Mouse (Mus musculus) frontal cortex, postnatal 36 days (tissue): Measurements from ENCODE around the gene Cyth2.
A peak's percentile ranks its signal among the peaks of the same experiment; 100 is the strongest.

Source experiments
- DNase-seq, 2 experiments: peaks; one replicate each; pipeline ENCODE4 v3.0.0; 2022; ENCODE audit warnings: low spot score in 2 of 2

Gene Cyth2

DNA sequence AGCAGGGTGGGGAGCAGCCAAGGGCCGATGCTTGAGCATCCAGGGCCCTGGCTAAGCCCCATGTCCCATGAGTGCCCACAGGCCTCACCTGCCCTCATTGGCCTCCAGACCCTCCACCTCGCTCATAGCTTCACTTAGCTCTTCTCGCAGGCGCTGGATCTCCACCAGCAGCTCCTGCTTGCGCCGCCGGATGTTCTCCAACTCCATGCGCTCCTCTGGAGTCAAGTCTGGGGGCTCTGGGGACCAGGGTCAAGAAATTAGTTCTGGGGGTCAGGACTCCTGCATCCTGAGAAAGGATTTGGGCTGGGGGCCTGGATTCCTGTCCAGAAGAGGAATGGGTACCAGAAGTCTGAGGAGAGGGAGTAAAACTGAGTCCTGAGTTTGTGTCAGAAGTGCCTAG, 1.5 kb downstream of the Cyth2 start:
- DNase-seq: no peak

DNA sequence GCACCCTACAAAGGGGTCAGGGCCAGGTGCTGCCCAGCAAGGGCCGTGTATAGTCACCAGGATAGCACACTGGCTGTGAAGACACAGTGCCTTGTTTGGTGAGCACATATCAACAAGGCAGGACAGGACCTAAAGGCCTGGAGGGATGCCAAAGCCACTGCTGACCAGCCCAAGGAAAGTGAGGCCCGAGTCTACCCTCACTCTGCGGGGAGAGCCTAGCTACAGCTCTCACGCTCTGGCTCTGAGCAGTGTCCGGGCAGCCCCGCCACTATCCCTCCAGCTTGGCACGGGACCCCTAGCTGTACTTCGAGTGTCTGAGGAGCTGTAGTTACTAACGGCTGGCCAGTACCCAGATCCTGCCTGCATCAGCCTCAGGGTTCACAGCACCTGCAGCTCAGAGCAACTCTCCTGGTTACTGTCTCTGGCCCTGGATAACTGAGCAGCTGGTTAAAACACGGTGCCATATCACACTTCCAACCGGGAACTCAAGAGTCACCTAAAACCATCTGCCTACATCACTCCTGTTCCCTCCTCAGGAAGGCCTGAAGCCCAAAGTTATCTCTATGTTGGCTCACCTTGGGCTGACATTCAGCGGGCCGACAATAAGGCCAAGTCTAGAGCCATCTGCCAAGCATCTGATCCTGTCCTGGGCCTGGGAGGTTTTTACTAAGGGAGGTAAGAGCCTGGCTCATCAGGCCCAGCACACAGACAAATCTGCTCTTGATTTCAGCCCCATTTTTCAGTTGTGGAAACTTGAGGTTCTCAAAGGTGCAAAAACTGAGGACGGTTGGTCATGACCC, 4.9 kb downstream of the Cyth2 start:
- DNase-seq: no peak

- DNase-seq: no peak
Measured at GRCm38 (mm10) chr7:45808471-45808870, 5.9 kb downstream of the Cyth2 start.

GRCm38 (mm10) chr7:45805941-45806340, 8.4 kb downstream of the Cyth2 start:
- DNase-seq: no peak

- no peak for DNase-seq
Measured at GRCm38 (mm10) chr7:45802551-45802950, 11.8 kb downstream of the Cyth2 start.

DNA sequence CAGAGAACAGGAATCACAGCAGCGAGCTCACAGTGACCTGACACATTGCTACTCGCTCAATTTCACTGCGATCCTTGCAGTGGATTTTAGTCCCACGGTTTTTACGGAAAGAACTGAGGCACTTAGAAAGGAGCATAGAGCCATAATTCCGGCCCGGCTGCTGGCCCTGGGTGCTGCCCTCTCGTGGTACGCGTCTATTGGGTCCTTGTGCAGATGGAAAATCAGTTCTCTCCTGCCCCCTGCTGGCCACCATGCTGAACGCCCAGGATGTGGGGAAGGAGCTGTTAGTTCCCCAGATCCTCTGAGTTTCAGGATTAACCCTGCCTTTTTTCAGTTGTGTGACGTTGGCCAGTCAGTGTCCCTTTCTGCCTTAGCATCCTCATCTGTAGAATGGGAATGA, 13.0 kb downstream of the Cyth2 start:
- peak; percentile 93 to 94 for DNase-seq

- DNase-seq: no peak
Measured at GRCm38 (mm10) chr7:45800546-45801204, 13.7 kb downstream of the Cyth2 start.

- no peak for DNase-seq
Measured at GRCm38 (mm10) chr7:45800001-45800400, 14.4 kb downstream of the Cyth2 start.

GRCm38 (mm10) chr7:45798931-45799330, 15.4 kb downstream of the Cyth2 start:
- no peak for DNase-seq

GRCm38 (mm10) chr7:45798511-45798836, 15.9 kb downstream of the Cyth2 start:
- DNase-seq: no peak

DNA sequence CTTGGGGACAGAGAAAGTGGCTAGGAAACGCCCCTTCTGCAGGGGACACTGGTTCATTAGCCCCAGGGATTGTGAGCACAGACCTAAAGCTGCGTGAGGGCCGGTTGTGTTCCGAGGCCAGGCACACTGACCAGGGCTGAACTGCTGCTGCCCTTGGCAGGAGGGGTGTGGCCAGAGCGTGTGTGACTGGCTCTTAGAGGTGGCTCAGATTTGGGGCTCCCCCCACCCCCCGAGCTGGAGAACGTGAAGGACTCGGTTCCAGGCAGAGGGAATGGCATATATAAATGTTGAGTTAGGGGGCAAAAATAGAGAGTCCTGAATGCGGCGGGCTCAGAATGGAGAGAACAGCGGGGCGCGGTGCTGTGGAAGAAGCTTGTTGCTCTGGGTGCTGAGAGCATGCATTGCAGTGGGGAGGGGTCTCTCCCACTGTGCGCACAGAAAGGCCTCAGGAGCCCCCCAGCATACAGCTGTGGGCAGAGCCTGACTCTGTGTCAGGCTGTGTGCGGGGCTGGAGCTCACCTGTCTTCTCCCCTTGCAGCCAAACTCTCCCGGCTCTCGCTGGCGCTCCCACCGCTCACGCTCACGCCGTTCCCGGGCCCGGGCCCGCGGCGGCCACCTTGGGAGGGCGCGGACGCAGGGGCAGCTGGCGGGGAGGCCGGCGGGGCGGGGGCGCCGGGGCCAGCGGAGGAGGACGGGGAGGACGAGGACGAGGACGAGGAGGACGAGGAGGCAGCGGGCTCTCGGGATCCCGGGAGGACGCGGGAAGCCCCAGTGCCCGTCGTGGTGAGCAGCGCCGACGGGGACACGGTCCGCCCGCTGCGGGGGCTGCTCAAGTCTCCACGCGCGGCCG, 16.5 kb downstream of the Cyth2 start:
- DNase-seq: no peak

- no peak for DNase-seq
Measured at GRCm38 (mm10) chr7:45796950-45797349, 17.4 kb downstream of the Cyth2 start.

GRCm38 (mm10) chr7:45794971-45795370, 19.4 kb downstream of the Cyth2 start:
- no peak for DNase-seq

DNA sequence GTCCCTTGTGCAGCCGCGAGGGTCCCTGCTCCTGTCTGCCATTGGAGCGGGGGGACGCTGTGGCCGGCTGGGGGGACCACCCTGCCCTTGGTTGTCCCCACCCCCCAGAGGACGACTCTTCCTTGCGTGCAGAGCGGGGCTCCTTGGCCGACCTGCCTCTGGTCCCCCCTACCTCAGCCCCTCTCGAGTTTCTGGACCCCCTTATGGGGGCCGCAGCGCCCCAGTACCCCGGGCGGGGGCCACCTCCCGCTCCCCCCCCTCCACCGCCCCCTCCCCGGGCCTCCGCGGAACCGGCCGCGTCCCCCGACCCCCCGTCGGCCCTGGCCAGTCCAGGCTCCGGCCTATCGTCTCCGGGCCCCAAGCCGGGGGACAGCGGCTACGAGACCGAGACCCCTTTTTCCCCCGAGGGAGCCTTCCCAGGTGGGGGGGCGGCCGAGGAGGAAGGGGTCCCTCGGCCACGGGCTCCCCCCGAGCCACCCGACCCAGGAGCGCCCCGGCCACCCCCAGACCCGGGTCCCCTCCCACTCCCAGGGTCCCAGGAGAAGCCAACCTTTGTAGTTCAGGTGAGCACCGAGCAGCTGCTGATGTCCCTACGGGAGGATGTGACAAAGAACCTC, 20.3 kb downstream of the Cyth2 start:
- DNase-seq: no peak

DNA sequence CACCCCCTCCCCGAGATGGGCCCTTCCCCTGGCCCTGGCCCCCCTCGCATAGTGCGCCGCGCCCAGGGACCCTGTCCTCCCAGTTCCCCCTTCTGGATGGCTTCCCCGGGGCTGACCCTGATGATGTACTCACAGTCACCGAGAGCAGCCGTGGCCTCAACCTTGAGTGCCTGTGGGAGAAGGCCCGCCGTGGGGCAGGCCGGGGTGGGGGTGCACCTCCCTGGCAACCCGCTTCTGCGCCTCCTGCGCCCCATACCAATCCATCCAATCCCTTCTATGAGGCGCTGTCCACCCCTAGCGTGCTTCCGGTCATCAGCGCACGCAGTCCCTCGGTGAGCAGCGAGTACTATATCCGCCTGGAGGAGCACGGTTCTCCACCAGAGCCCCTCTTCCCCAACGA, 21.1 kb downstream of the Cyth2 start:
- no peak for DNase-seq

GRCm38 (mm10) chr7:45791756-45792490, 22.5 kb downstream of the Cyth2 start:
- peak in 1 of 2 experiments; percentile 56 for DNase-seq

DNA sequence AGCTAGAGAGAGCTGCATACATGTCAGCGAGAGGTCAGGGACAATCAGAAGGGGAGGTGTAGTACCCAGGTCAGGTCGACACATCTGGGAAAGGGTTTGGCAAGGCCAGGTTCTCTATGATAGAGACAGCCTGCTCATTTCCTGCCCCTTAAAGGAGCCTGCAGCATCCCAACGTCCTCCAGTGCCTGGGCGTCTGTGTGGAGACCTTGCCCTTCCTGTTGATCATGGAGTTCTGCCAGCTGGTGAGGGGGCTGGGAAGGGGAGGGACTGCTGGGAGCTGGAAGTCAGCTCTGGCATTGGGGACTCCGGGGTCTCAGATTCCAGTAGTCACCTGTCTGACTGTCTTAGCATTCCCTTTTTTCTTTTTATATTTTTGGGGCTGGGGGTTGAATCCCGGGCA, 23.7 kb downstream of the Cyth2 start:
- DNase-seq: no peak

DNA sequence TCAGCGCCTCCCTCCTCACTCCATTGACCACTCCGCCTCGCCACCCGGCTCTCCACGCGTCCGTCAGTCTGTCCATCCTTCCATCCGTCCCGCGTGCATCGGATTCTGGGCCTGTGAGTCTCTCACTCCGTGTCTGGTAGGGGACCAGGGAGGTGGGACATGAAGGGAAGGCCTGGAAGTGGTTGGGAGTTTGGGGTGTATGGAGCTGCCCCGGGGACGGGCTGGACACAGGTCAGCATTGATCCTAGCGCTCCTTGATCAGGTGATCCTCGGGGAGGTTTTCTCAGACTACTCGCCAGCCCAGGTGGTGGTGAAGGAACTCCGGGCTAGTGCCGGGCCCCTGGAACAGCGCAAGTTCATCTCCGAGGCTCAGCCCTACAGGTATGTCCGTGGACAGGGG, 26.7 kb downstream of the Cyth2 start:
- DNase-seq: no peak

DNA sequence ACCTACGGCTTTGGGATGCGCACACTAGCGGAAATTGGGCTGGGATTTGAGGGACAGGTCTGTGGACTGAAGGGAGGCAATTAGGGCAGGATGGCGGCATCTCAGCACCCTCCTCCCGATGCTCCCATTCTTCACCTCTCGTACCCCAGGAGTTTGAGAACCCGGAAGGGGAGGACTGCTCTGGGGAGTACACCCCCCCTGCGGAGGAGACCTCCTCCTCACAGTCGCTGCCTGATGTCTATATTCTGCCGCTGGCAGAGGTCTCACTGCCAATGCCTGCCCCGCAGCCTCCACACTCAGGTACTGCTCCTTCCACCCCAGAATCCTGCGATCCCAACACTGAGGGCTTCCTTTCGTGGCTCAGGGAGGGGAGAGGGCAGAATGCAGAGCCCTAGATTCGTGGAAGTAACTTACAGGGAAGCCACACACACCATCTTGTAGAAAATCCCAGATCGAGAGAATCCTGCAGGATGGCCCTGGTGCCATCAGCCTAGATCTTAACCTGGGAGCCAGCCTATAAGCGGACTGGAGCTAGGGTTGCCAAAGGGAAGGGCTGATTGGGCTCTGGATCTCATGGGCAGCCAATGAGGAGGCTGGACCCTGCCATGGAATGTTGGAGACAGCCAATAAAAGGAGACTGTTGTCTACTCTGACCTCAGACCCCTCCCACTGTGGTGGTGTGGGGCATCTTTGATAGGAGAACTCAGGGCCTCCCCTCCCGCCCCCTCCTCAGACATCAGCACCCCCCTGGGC, 27.5 kb downstream of the Cyth2 start:
- peak in 1 of 2 experiments; percentile 71 for DNase-seq

DNA sequence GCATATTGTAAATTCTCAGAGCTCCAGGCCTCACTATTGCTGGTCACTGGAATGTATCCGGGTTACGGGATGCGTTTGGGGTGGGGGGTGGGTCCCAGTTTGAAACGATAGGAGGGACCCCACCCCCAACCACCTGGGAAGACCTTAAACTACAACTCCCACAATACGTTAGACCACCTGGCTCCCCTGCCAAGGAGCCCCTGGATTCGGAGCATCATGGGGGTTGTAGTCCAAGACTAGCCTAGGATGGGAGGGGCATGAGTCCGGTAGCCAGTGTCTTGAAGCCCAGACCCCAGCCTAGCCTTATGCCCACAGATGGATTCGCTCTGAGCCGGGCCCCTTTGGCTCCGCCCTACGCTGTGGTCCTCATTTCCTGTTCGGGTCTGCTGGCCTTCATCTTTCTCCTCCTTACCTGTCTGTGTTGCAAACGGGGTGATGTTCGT, 28.2 kb downstream of the Cyth2 start:
- DNase-seq: peak in 1 of 2 experiments; percentile 18
